ENCODE assay signal across 8 mouse cellular contexts in the genomic region with DNA sequence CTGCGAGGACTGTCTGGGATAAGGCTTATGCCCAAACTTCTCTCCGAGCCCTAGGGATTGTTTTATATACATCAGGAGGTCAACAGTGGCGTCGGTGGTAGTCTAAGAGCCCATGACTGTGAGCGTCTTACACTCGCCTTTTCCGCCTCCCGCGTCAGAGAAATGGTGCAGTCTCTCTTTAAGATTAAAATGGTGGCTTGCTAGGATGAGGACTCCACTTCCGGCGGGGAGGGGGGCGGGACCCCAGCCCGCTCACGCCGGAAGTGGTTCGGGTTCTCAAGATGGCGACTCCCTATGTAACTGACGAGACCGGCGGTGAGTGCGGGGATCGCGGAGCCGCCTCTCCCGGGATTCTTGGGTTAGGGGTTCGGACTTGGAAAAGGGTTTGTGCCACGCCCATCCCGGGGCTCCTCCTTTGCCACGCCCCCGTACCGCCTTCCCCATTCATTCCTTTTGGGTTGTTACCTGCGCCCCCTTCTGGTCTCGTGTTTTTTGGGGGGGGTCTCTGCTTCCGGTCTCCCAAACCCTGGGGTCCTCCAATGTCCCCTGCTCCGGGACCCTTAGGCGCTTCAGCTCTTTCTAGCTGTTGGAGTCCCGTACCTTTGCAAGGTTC. TPM values are rescaled to one million over a fixed set of nuclear protein-coding genes. Genes with fewer than 3 reads are reported as not detected.
A peak's percentile ranks its signal among the peaks of the same experiment; 100 is the strongest.
DNase-seq lines count a peak whose midpoint lies in the region; ATAC-seq and TF ChIP-seq lines count a peak whose summit lies in the region.

No protein-coding gene starts in this region.

- H3K27ac ChIP-seq in ES-E14 (ENCODE audit: insufficient read depth, low read depth, low read length, poor library complexity, severe bottlenecking) = peak overlapping the region; percentile 91
- peak overlapping the region; percentile 92 for H3K27ac ChIP-seq in forebrain, embryonic 12.5 days
- H3K27ac ChIP-seq in heart, postnatal 0 days (ENCODE audit: low read depth) = peak overlapping the region; percentile 98
- H3K27ac ChIP-seq in liver, postnatal 0 days (ENCODE audit: low read depth) = peak overlapping the region; percentile 91
- peak overlapping the region; percentile 93 for H3K27ac ChIP-seq in neural tube, embryonic 14.5 days (ENCODE audit: low read depth, low read length)

- no peaks in the 10 kb centered on the region for H3K9me3 ChIP-seq in ES-E14 (ENCODE audit: control insufficient read depth, insufficient read depth, low read depth, low read length)
- H3K9me3 ChIP-seq in forebrain, embryonic 12.5 days = no peaks in the 10 kb centered on the region
- H3K9me3 ChIP-seq in heart, postnatal 0 days (replicated peaks; ENCODE audit: control insufficient read depth, low read length) = no peaks in the 10 kb centered on the region
- no peaks in the 10 kb centered on the region for H3K9me3 ChIP-seq in liver, postnatal 0 days (ENCODE audit: low read length)
- no peaks in the 10 kb centered on the region for H3K9me3 ChIP-seq in neural tube, embryonic 14.5 days (ENCODE audit: control insufficient read depth, low read length)

- TF ChIP-seq CTCF in heart, postnatal 0 days (IDR thresholded peaks at IDR 0.05; ENCODE audit: low read depth) = peak; percentile 26
- TF ChIP-seq CTCF in liver, postnatal 0 days (IDR thresholded peaks at IDR 0.05; ENCODE audit: low read depth) = peak; percentile 47

- in situ Hi-C loops in ES-E14 (cut with MboI; ENCODE audit: low sequenced_read_pairs in 2 of 2, unreplicated experiment in 2 of 2) = no loop called here

- peak; percentile 86 for DNase-seq in ES-E14 (ENCODE audit: low read depth, low spot score)
- DNase-seq in c-Kit-positive CD71-positive TER-119-positive erythroid progenitor cells, embryonic 14.5 days (ENCODE audit: low spot score) = peak; percentile 86
- peak; percentile 93 for DNase-seq in heart, postnatal 0 days (ENCODE audit: low spot score)
- peak; percentile 67 for DNase-seq in large intestine, adult 2 months (ENCODE audit: low read depth, low spot score)
- DNase-seq in liver, postnatal 0 days = peak; percentile 91
- peak; percentile 85 for DNase-seq in testis, postnatal 14 days (ENCODE audit: low spot score)

- H3K4me1 ChIP-seq in ES-E14 (ENCODE audit: control insufficient read depth in 2 of 2, insufficient read depth in 2 of 2, low read length in 2 of 2, poor library complexity in 1 of 2) = peaks cover 2 to 14% of the 10 kb centered on the region in 2 experiments
- H3K4me1 ChIP-seq in forebrain, embryonic 12.5 days = peaks cover 26% of the 10 kb centered on the region
- peaks cover 22% of the 10 kb centered on the region for H3K4me1 ChIP-seq in heart, postnatal 0 days (ENCODE audit: control insufficient read depth, insufficient read depth)
- H3K4me1 ChIP-seq in liver, postnatal 0 days (ENCODE audit: insufficient read depth) = peaks cover 23% of the 10 kb centered on the region
- H3K4me1 ChIP-seq in neural tube, embryonic 14.5 days (ENCODE audit: control insufficient read depth, insufficient read depth, low read length) = peaks cover 12% of the 10 kb centered on the region

- TF ChIP-seq EP300 in heart, postnatal 0 days (IDR thresholded peaks at IDR 0.05; ENCODE audit: low read depth) = no peak
- TF ChIP-seq EP300 in liver, postnatal 0 days (IDR thresholded peaks at IDR 0.05; ENCODE audit: low read depth) = peak; percentile 32; the same call in 1 of the 2 replicates

- peak overlapping the region; percentile 98 for H3K9ac ChIP-seq in ES-E14 (ENCODE audit: insufficient read depth, low read depth, low read length, poor library complexity, severe bottlenecking)
- peak overlapping the region; percentile 80 for H3K9ac ChIP-seq in forebrain, embryonic 12.5 days
- peak overlapping the region; percentile 92 for H3K9ac ChIP-seq in heart, postnatal 0 days (replicated peaks; ENCODE audit: low read depth, low read length)
- peak overlapping the region; percentile 73 for H3K9ac ChIP-seq in liver, postnatal 0 days (replicated peaks)
- H3K9ac ChIP-seq in neural tube, embryonic 14.5 days (replicated peaks; ENCODE audit: low read depth, low read length) = peak overlapping the region; percentile 77

- peak; percentile 95 for ATAC-seq in forebrain, embryonic 12.5 days (ENCODE audit: low FRiP score)
- peak; percentile 88 for ATAC-seq in heart, postnatal 0 days (ENCODE audit: insufficient read depth, low read depth)
- ATAC-seq in liver, postnatal 0 days = peak; percentile 80
- ATAC-seq in neural tube, embryonic 14.5 days (ENCODE audit: low read depth) = peak; percentile 94

- H3K4me3 ChIP-seq in ES-E14 (ENCODE audit: insufficient read depth in 1 of 2, low read depth in 1 of 2, low read length in 2 of 2, poor library complexity in 1 of 2, severe bottlenecking in 1 of 2) = peak overlapping the region; percentile 76 to 77
- H3K4me3 ChIP-seq in forebrain, embryonic 12.5 days (replicated peaks) = peak overlapping the region; percentile 76
- H3K4me3 ChIP-seq in heart, postnatal 0 days (ENCODE audit: low read depth, low read length) = peak overlapping the region; percentile 88
- peak overlapping the region; percentile 78 for H3K4me3 ChIP-seq in liver, postnatal 0 days (ENCODE audit: low read depth, low read length)
- H3K4me3 ChIP-seq in neural tube, embryonic 14.5 days (ENCODE audit: low read depth, low read length) = peak overlapping the region; percentile 76

- H3K36me3 ChIP-seq in ES-E14 (ENCODE audit: control insufficient read depth, insufficient read depth, low read length, poor library complexity, severe bottlenecking) = no peaks in the 10 kb centered on the region; the same call in 1 of the 2 replicates
- H3K36me3 ChIP-seq in forebrain, embryonic 12.5 days (replicated peaks) = peaks cover 12% of the 10 kb centered on the region
- peaks cover 4% of the 10 kb centered on the region; the same call in 1 of the 2 replicates for H3K36me3 ChIP-seq in heart, postnatal 0 days (replicated peaks; ENCODE audit: control insufficient read depth, insufficient read depth, low read length)
- no peaks in the 10 kb centered on the region for H3K36me3 ChIP-seq in liver, postnatal 0 days (replicated peaks; ENCODE audit: insufficient read depth, low read length)
- 0 out of 2 replicates have a peak, but pooled peaks cover 3% of the 10 kb centered on the region for H3K36me3 ChIP-seq in neural tube, embryonic 14.5 days (ENCODE audit: control insufficient read depth, insufficient read depth, low read length)

- peaks cover 28% of the 10 kb centered on the region for H3K27me3 ChIP-seq in forebrain, embryonic 12.5 days
- H3K27me3 ChIP-seq in heart, postnatal 0 days (ENCODE audit: control insufficient read depth, insufficient read depth, low read length) = no peaks in the 10 kb centered on the region
- H3K27me3 ChIP-seq in liver, postnatal 0 days (ENCODE audit: insufficient read depth, low read length) = peaks cover 6% of the 10 kb centered on the region; the same call in 1 of the 2 replicates
- peaks cover 3% of the 10 kb centered on the region for H3K27me3 ChIP-seq in neural tube, embryonic 14.5 days (ENCODE audit: control insufficient read depth, insufficient read depth, low read length)

- H3K4me2 ChIP-seq in forebrain, embryonic 12.5 days = peak overlapping the region; percentile 89
- H3K4me2 ChIP-seq in heart, postnatal 0 days (ENCODE audit: low read depth, low read length) = peak overlapping the region; percentile 96
- peak overlapping the region; percentile 79 for H3K4me2 ChIP-seq in liver, postnatal 0 days (ENCODE audit: low read depth, low read length)
- H3K4me2 ChIP-seq in neural tube, embryonic 14.5 days (ENCODE audit: low read depth, low read length) = peak overlapping the region; percentile 94

- WGBS in forebrain, embryonic 12.5 days = under 1% methylated on average over 37 of the region's 37 CpGs
- under 1% methylated on average over 37 of the region's 37 CpGs for WGBS in heart, postnatal 0 days
- under 1% methylated on average over 37 of the region's 37 CpGs for WGBS in large intestine, adult 2 months
- under 1% methylated on average over 37 of the region's 37 CpGs for WGBS in liver, postnatal 0 days (ENCODE audit: insufficient replicate concordance)
- WGBS in neural tube, embryonic 14.5 days = under 1% methylated on average over 37 of the region's 37 CpGs

RNA-seq across cellular contexts. Expression of a gene that starts 0.7 kb away (rescaled TPM):
- 71.7 and 78.6 TPM in 2 replicates for total RNA-seq in ES-E14 (2012; rRNA removed)
- 51.2 and 52.8 TPM in 2 replicates for polyA plus RNA-seq in forebrain, embryonic 12.5 days (2016; fragmentation: Nextera tagmentation; extraction: Ambion mirVana)
- total RNA-seq in heart, postnatal 0 days (2014; rRNA removed; ENCODE audit: low replicate concordance) = 37.1 and 49.2 TPM in 2 replicates
- polyA plus RNA-seq in heart, postnatal 0 days (2015; fragmentation: Nextera tagmentation; extraction: Ambion mirVana) = 13.7 and 16.5 TPM in 2 replicates
- polyA plus RNA-seq in large intestine, adult 2 months (2012; rRNA removed) = 26.2 and 26.5 TPM in 2 replicates
- polyA plus RNA-seq in liver, postnatal 0 days (2015; fragmentation: Nextera tagmentation; extraction: Ambion mirVana) = 14.9 and 17.8 TPM in 2 replicates
- 36.0 and 41.9 TPM in 2 replicates for polyA plus RNA-seq in neural tube, embryonic 14.5 days (2014; fragmentation: Nextera tagmentation; extraction: Ambion mirVana)

RNA-seq across cellular contexts. Expression of a gene that starts 3.7 kb away (rescaled TPM):
- total RNA-seq in ES-E14 (2012; rRNA removed) = 11.9 and 19.3 TPM in 2 replicates
- 3.9 and 4.2 TPM in 2 replicates for polyA plus RNA-seq in forebrain, embryonic 12.5 days (2016; fragmentation: Nextera tagmentation; extraction: Ambion mirVana)
- total RNA-seq in heart, postnatal 0 days (2014; rRNA removed; ENCODE audit: low replicate concordance) = 4.8 and 6.8 TPM in 2 replicates
- 4.8 and 5.2 TPM in 2 replicates for polyA plus RNA-seq in heart, postnatal 0 days (2015; fragmentation: Nextera tagmentation; extraction: Ambion mirVana)
- 88.1 and 115 TPM in 2 replicates for polyA plus RNA-seq in large intestine, adult 2 months (2012; rRNA removed)
- 2.5 and 2.9 TPM in 2 replicates for polyA plus RNA-seq in liver, postnatal 0 days (2015; fragmentation: Nextera tagmentation; extraction: Ambion mirVana)
- polyA plus RNA-seq in neural tube, embryonic 14.5 days (2014; fragmentation: Nextera tagmentation; extraction: Ambion mirVana) = 7.8 and 9.2 TPM in 2 replicates

RNA-seq across cellular contexts. Expression of a gene that starts 42.4 kb away (rescaled TPM):
- total RNA-seq in ES-E14 (2012; rRNA removed) = 0.37 and 0.94 TPM in 2 replicates
- 0.40 and 0.60 TPM in 2 replicates for polyA plus RNA-seq in forebrain, embryonic 12.5 days (2016; fragmentation: Nextera tagmentation; extraction: Ambion mirVana)
- total RNA-seq in heart, postnatal 0 days (2014; rRNA removed; ENCODE audit: low replicate concordance) = 5.1 and 9.0 TPM in 2 replicates
- 1.00 and 1.5 TPM in 2 replicates for polyA plus RNA-seq in heart, postnatal 0 days (2015; fragmentation: Nextera tagmentation; extraction: Ambion mirVana)
- polyA plus RNA-seq in large intestine, adult 2 months (2012; rRNA removed) = 2.9 and 3.1 TPM in 2 replicates
- 11.3 and 13.5 TPM in 2 replicates for polyA plus RNA-seq in liver, postnatal 0 days (2015; fragmentation: Nextera tagmentation; extraction: Ambion mirVana)
- 0.70 and 0.71 TPM in 2 replicates for polyA plus RNA-seq in neural tube, embryonic 14.5 days (2014; fragmentation: Nextera tagmentation; extraction: Ambion mirVana)

RNA-seq across cellular contexts. Expression of a gene that starts 43.5 kb away (rescaled TPM):
- 40.7 and 43.5 TPM in 2 replicates for total RNA-seq in ES-E14 (2012; rRNA removed)
- polyA plus RNA-seq in forebrain, embryonic 12.5 days (2016; fragmentation: Nextera tagmentation; extraction: Ambion mirVana) = 95.2 and 104 TPM in 2 replicates
- 71.8 and 74.7 TPM in 2 replicates for total RNA-seq in heart, postnatal 0 days (2014; rRNA removed; ENCODE audit: low replicate concordance)
- polyA plus RNA-seq in heart, postnatal 0 days (2015; fragmentation: Nextera tagmentation; extraction: Ambion mirVana) = 50.9 and 53.0 TPM in 2 replicates
- polyA plus RNA-seq in large intestine, adult 2 months (2012; rRNA removed) = 25.9 and 27.0 TPM in 2 replicates
- polyA plus RNA-seq in liver, postnatal 0 days (2015; fragmentation: Nextera tagmentation; extraction: Ambion mirVana) = 29.8 and 34.7 TPM in 2 replicates
- polyA plus RNA-seq in neural tube, embryonic 14.5 days (2014; fragmentation: Nextera tagmentation; extraction: Ambion mirVana) = 8.6 and 15.9 TPM in 2 replicates

RNA-seq across cellular contexts. Expression of a gene that starts 44.4 kb away (rescaled TPM):
- total RNA-seq in ES-E14 (2012; rRNA removed) = 11.4 and 44.2 TPM in 2 replicates
- 0.88 and 4.4 TPM in 2 replicates for polyA plus RNA-seq in forebrain, embryonic 12.5 days (2016; fragmentation: Nextera tagmentation; extraction: Ambion mirVana)
- total RNA-seq in heart, postnatal 0 days (2014; rRNA removed; ENCODE audit: low replicate concordance) = 7.7 and 23.2 TPM in 2 replicates
- 2.0 and 3.0 TPM in 2 replicates for polyA plus RNA-seq in heart, postnatal 0 days (2015; fragmentation: Nextera tagmentation; extraction: Ambion mirVana)
- polyA plus RNA-seq in large intestine, adult 2 months (2012; rRNA removed) = 2.6 and 2.8 TPM in 2 replicates
- polyA plus RNA-seq in liver, postnatal 0 days (2015; fragmentation: Nextera tagmentation; extraction: Ambion mirVana) = 0.46 and 0.69 TPM in 2 replicates
- 0.63 and 0.99 TPM in 2 replicates for polyA plus RNA-seq in neural tube, embryonic 14.5 days (2014; fragmentation: Nextera tagmentation; extraction: Ambion mirVana)

Comparison
In these comparisons a context has a peak if more than half of its experiments do, and no peak if none do; other contexts are left out.
1. Peak in every context shown above with its lines: DNase-seq, ATAC-seq, H3K4me3 ChIP-seq and H3K27ac ChIP-seq.